Mouse (Mus musculus) cerebellum, adult 2 months (tissue): ENCODE measurements at regions not wholly inside any gene's neighbourhood (a gene's known extent, or its start where the extent isn't known, plus 50 kb on each side); places are given as distances from the start of the nearest gene placed in this dataset.

ENCODE experiments used
- CTCF ChIP-seq: fragments of 200-500 bp; IDR thresholded peaks from 2 replicates; pipeline ENCODE4 v1.5.1; 2011; ENCODE audit warnings: low read depth, mild to moderate bottlenecking, control low read depth, low read length, moderate library complexity, borderline replicate concordance; ENCODE audit not compliant: insufficient read depth
- POLR2A ChIP-seq: fragments of 200-500 bp; IDR thresholded peaks from 2 replicates; pipeline ENCODE4 v1.6.1; 2011; ENCODE audit warnings: low read length, control low read depth, borderline replicate concordance; ENCODE audit not compliant: insufficient read depth

GRCm38 (mm10) chr7:145008662-145009333, 69.1 kb upstream of the Ccnd1 start:
- TF ChIP-seq CTCF (no peak), POLR2A (no peak)
